Mouse (Mus musculus) liver, embryonic 14.5 days (tissue): Measurements from ENCODE around the gene Rtl5.

ENCODE experiments used
- CTCF ChIP-seq: IDR thresholded peaks from 2 replicates; pipeline ENCODE4 v1.5.1; 2016; ENCODE audit warnings: antibody characterized with exemption, low read depth, control low read depth
- EP300 ChIP-seq: IDR thresholded peaks from 2 replicates; pipeline ENCODE4 v1.6.1; 2016; ENCODE audit warnings: antibody characterized with exemption, low read depth

GRCm38 (mm10) chrX:102060891-102061290 is 10.2 kb downstream of the Rtl5 start:
- TF ChIP-seq CTCF (no peak), EP300 (no peak)
